Mouse (Mus musculus): ENCODE results near the gene Lpp. TPM values are rescaled to one million over a fixed set of nuclear protein-coding genes. Genes with fewer than 3 reads are reported as not detected.

Lpp gene
- total and polyA plus RNA-seq, 3 experiments, result 0.16 TPM; not detected in 2

GRCm38 (mm10) chr16:24478006-24478405 is 84.7 kb downstream of the Lpp start:
- no peaks in the 10 kb centered on the region for H3K36me3 ChIP-seq (replicated peaks)
- no peaks in the 10 kb centered on the region for H3K27me3 ChIP-seq (ENCODE audit: insufficient read depth, low read length)
- peaks cover 28% of the 10 kb centered on the region for H3K9me3 ChIP-seq (replicated peaks)
- H3K4me3 ChIP-seq (ENCODE audit: low read depth, low read length), result no peak overlapping the region
- TF ChIP-seq CTCF (IDR thresholded peaks at IDR 0.05; ENCODE audit: low read depth, low read length) (no peak), GATA2 (IDR thresholded peaks at IDR 0.05; ENCODE audit: borderline replicate concordance, low read depth, low read length) (no peak), TAL1 (conservative IDR thresholded peaks at IDR 0.05; ENCODE audit: low read depth, low read length) (no peak), POLR2AphosphoS5 (IDR thresholded peaks at IDR 0.05; ENCODE audit: insufficient replicate concordance, low read depth, low read length) (no peak), GATA1 (IDR thresholded peaks at IDR 0.05; ENCODE audit: borderline replicate concordance, low read length) (no peak)
- no peaks in the 10 kb centered on the region for H3K4me1 ChIP-seq (ENCODE audit: insufficient read depth, low read depth, low read length)
- ATAC-seq (ENCODE audit: extremely low read depth, insufficient number of reproducible peaks, low FRiP score, poor library complexity, severe bottlenecking) (no peak), DNase-seq (ENCODE audit: low spot score) (no peak)

GRCm38 (mm10) chr16:24478851-24479250 is 85.5 kb downstream of the Lpp start:
- Histone ChIP-seq H3K4me1 (ENCODE audit: insufficient read depth, low read depth, low read length) (no peaks in the 10 kb centered on the region), H3K9me3 (replicated peaks) (peaks cover 32% of the 10 kb centered on the region), H3K4me3 (ENCODE audit: low read depth, low read length) (no peak overlapping the region), H3K27me3 (ENCODE audit: insufficient read depth, low read length) (no peaks in the 10 kb centered on the region), H3K36me3 (replicated peaks) (no peaks in the 10 kb centered on the region)
- ATAC-seq (ENCODE audit: extremely low read depth, insufficient number of reproducible peaks, low FRiP score, poor library complexity, severe bottlenecking) (no peak), DNase-seq (ENCODE audit: low spot score) (no peak)
- no peak for TF ChIP-seq TAL1 (conservative IDR thresholded peaks at IDR 0.05; ENCODE audit: low read depth, low read length)
- no peak for TF ChIP-seq POLR2AphosphoS5 (IDR thresholded peaks at IDR 0.05; ENCODE audit: insufficient replicate concordance, low read depth, low read length)
- no peak for TF ChIP-seq GATA1 (IDR thresholded peaks at IDR 0.05; ENCODE audit: borderline replicate concordance, low read length)
- TF ChIP-seq GATA2 (IDR thresholded peaks at IDR 0.05; ENCODE audit: borderline replicate concordance, low read depth, low read length), result no peak
- no peak for TF ChIP-seq CTCF (IDR thresholded peaks at IDR 0.05; ENCODE audit: low read depth, low read length)

- Histone ChIP-seq H3K27me3 (ENCODE audit: insufficient read depth, low read length) (no peaks in the 10 kb centered on the region), H3K36me3 (replicated peaks) (no peaks in the 10 kb centered on the region), H3K9me3 (replicated peaks) (peaks cover 51% of the 10 kb centered on the region), H3K4me1 (ENCODE audit: insufficient read depth, low read depth, low read length) (no peaks in the 10 kb centered on the region), H3K4me3 (ENCODE audit: low read depth, low read length) (no peak overlapping the region)
- DNase-seq (ENCODE audit: low spot score) (no peak), ATAC-seq (ENCODE audit: extremely low read depth, insufficient number of reproducible peaks, low FRiP score, poor library complexity, severe bottlenecking) (no peak)
- no peak for TF ChIP-seq CTCF (IDR thresholded peaks at IDR 0.05; ENCODE audit: low read depth, low read length)
- no peak for TF ChIP-seq GATA2 (IDR thresholded peaks at IDR 0.05; ENCODE audit: borderline replicate concordance, low read depth, low read length)
- TF ChIP-seq GATA1 (IDR thresholded peaks at IDR 0.05; ENCODE audit: borderline replicate concordance, low read length), result no peak
- TF ChIP-seq POLR2AphosphoS5 (IDR thresholded peaks at IDR 0.05; ENCODE audit: insufficient replicate concordance, low read depth, low read length), result no peak
- no peak for TF ChIP-seq TAL1 (conservative IDR thresholded peaks at IDR 0.05; ENCODE audit: low read depth, low read length)
Observed at GRCm38 (mm10) chr16:24482648-24483047, 89.3 kb downstream of the Lpp start.

GRCm38 (mm10) chr16:24483527-24484101 is 90.3 kb downstream of the Lpp start:
- Histone ChIP-seq H3K9me3 (replicated peaks) (peaks cover 47% of the 10 kb centered on the region), H3K27me3 (ENCODE audit: insufficient read depth, low read length) (no peaks in the 10 kb centered on the region), H3K36me3 (replicated peaks) (no peaks in the 10 kb centered on the region), H3K4me3 (ENCODE audit: low read depth, low read length) (no peak overlapping the region), H3K4me1 (ENCODE audit: insufficient read depth, low read depth, low read length) (no peaks in the 10 kb centered on the region)
- TF ChIP-seq GATA1 (IDR thresholded peaks at IDR 0.05; ENCODE audit: borderline replicate concordance, low read length), result no peak
- no peak for TF ChIP-seq CTCF (IDR thresholded peaks at IDR 0.05; ENCODE audit: low read depth, low read length)
- TF ChIP-seq POLR2AphosphoS5 (IDR thresholded peaks at IDR 0.05; ENCODE audit: insufficient replicate concordance, low read depth, low read length), result no peak
- DNase-seq (ENCODE audit: low spot score), result no peak
- no peak for ATAC-seq (ENCODE audit: extremely low read depth, insufficient number of reproducible peaks, low FRiP score, poor library complexity, severe bottlenecking)

GRCm38 (mm10) chr16:24487782-24488241 is 94.5 kb downstream of the Lpp start:
- H3K4me3 ChIP-seq (ENCODE audit: low read depth, low read length), result no peak overlapping the region
- H3K9me3 ChIP-seq (replicated peaks), result peaks cover 66% of the 10 kb centered on the region
- DNase-seq (ENCODE audit: low spot score), result no peak
- H3K27me3 ChIP-seq (ENCODE audit: insufficient read depth, low read length), result no peaks in the 10 kb centered on the region
- no peak for TF ChIP-seq GATA2 (IDR thresholded peaks at IDR 0.05; ENCODE audit: borderline replicate concordance, low read depth, low read length)
- TF ChIP-seq CTCF (IDR thresholded peaks at IDR 0.05; ENCODE audit: low read depth, low read length), result no peak
- TF ChIP-seq TAL1 (conservative IDR thresholded peaks at IDR 0.05; ENCODE audit: low read depth, low read length), result no peak
- no peak for TF ChIP-seq GATA1 (IDR thresholded peaks at IDR 0.05; ENCODE audit: borderline replicate concordance, low read length)
- TF ChIP-seq POLR2AphosphoS5 (IDR thresholded peaks at IDR 0.05; ENCODE audit: insufficient replicate concordance, low read depth, low read length), result no peak
- H3K36me3 ChIP-seq (replicated peaks), result no peaks in the 10 kb centered on the region
- H3K4me1 ChIP-seq (ENCODE audit: insufficient read depth, low read depth, low read length), result no peaks in the 10 kb centered on the region
- no peak for ATAC-seq (ENCODE audit: extremely low read depth, insufficient number of reproducible peaks, low FRiP score, poor library complexity, severe bottlenecking)

GRCm38 (mm10) chr16:24489516-24490285 is 96.4 kb downstream of the Lpp start:
- TF ChIP-seq GATA2 (IDR thresholded peaks at IDR 0.05; ENCODE audit: borderline replicate concordance, low read depth, low read length) (no peak), GATA1 (IDR thresholded peaks at IDR 0.05; ENCODE audit: borderline replicate concordance, low read length) (no peak)
- Histone ChIP-seq H3K4me1 (ENCODE audit: insufficient read depth, low read depth, low read length) (no peaks in the 10 kb centered on the region), H3K9me3 (replicated peaks) (peaks cover 52% of the 10 kb centered on the region), H3K4me3 (ENCODE audit: low read depth, low read length) (no peak overlapping the region), H3K36me3 (replicated peaks) (no peaks in the 10 kb centered on the region), H3K27me3 (ENCODE audit: insufficient read depth, low read length) (no peaks in the 10 kb centered on the region)
- ATAC-seq (ENCODE audit: extremely low read depth, insufficient number of reproducible peaks, low FRiP score, poor library complexity, severe bottlenecking), result no peak
- DNase-seq (ENCODE audit: low spot score), result no peak
